Comparison of ENCODE assay signal across 7 mouse cellular contexts in the genomic region with DNA sequence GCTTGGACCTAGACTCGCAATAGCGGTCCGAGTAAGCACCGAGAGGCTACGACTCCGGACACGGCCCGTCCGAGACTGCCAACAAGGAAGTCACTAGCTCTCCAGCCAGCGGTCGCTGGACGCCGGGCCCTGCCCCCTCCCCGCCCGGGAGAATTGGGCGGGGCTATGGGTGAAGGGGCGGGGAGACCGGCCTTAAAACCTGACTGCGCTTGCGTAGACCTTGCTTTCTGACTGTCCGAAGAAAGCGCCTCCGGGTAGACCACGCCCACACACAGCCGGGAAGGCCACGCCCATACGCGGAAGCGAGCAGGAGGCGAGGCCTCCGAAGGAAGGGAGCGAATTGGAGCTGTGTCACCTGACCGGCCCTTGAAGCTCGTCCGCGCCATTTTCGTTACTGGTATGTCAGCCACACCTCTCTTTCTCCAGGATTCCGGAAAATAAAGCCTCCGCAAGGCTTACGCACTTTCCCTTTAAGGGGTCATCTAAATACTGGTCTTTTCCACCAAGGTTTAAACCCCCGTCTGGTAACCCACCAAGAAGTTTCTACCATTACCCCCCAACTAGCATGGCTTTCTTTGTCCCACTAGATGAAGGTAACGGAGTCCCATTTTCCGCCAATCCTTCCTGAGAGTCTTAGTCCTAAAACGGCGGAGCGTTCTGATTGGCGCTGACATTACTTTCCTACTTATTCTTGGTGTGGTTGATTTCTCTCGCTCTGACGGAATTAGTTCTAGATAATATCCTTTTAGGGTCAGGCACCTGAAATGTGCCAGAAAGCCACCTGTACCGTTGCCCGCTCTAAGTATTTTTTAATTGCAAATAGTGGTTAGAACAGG. TPM values are rescaled to one million over a fixed set of nuclear protein-coding genes. Genes with fewer than 3 reads are reported as not detected.
DNase-seq lines count a peak whose midpoint lies in the region; ATAC-seq lines count a peak whose summit lies in the region.

A gene (minus strand): TSS at position 141 of the 836 bp plus-strand sequence.

- H3K4me3 ChIP-seq in embryonic facial prominence, embryonic 11.5 days (ENCODE audit: low read depth, low read length), result peak within 1 kb of the TSS; percentile 56
- H3K4me3 ChIP-seq in limb, embryonic 11.5 days (ENCODE audit: low read depth, low read length), result peak within 1 kb of the TSS; percentile 47
- H3K4me3 ChIP-seq in midbrain, embryonic 14.5 days (replicated peaks; ENCODE audit: low read depth, low read length), result peak within 1 kb of the TSS; percentile 58

- H3K27ac ChIP-seq in embryonic facial prominence, embryonic 11.5 days (replicated peaks; ENCODE audit: low read depth, low read length), result no peak within 1 kb of the TSS; the same call in 1 of the 2 replicates
- no peak within 1 kb of the TSS for H3K27ac ChIP-seq in limb, embryonic 11.5 days (replicated peaks; ENCODE audit: low read depth, low read length)
- 0 out of 2 replicates have a peak within 1 kb of the TSS, but pooled peaks have one; percentile 22 for H3K27ac ChIP-seq in midbrain, embryonic 14.5 days (replicated peaks; ENCODE audit: low read depth, low read length)

- peaks cover 25% of the 10 kb centered on the region for H3K27me3 ChIP-seq in embryonic facial prominence, embryonic 11.5 days (ENCODE audit: control insufficient read depth, insufficient read depth, low read length)
- H3K27me3 ChIP-seq in limb, embryonic 11.5 days (ENCODE audit: control insufficient read depth, insufficient read depth, low read length), result peaks cover 4% of the 10 kb centered on the region; the same call in 1 of the 2 replicates
- H3K27me3 ChIP-seq in midbrain, embryonic 14.5 days (ENCODE audit: control insufficient read depth, insufficient read depth, low read length), result peaks cover 51% of the 10 kb centered on the region

- peak; percentile 87 for ATAC-seq in embryonic facial prominence, embryonic 11.5 days (replicated peaks; ENCODE audit: insufficient number of reproducible peaks, low FRiP score, low TSS enrichment, low read depth)
- peak; percentile 99 for ATAC-seq in limb, embryonic 11.5 days (ENCODE audit: insufficient number of reproducible peaks, low FRiP score, low TSS enrichment, low read depth)
- ATAC-seq in midbrain, embryonic 14.5 days (ENCODE audit: low FRiP score, low TSS enrichment), result peak; percentile 99

- H3K4me2 ChIP-seq in embryonic facial prominence, embryonic 11.5 days (ENCODE audit: low read depth, low read length), result peak within 1 kb of the TSS; percentile 90
- peak within 1 kb of the TSS; percentile 69 for H3K4me2 ChIP-seq in limb, embryonic 11.5 days (ENCODE audit: low read depth, severe bottlenecking)
- peak within 1 kb of the TSS; percentile 80 for H3K4me2 ChIP-seq in midbrain, embryonic 14.5 days (ENCODE audit: low read length)

- no peaks in the 10 kb centered on the region for H3K9me3 ChIP-seq in embryonic facial prominence, embryonic 11.5 days (replicated peaks; ENCODE audit: control insufficient read depth, low read length)
- H3K9me3 ChIP-seq in limb, embryonic 11.5 days (ENCODE audit: control insufficient read depth, low read length), result no peaks in the 10 kb centered on the region
- no peaks in the 10 kb centered on the region for H3K9me3 ChIP-seq in midbrain, embryonic 14.5 days (ENCODE audit: control insufficient read depth, low read length)

- H3K9ac ChIP-seq in embryonic facial prominence, embryonic 11.5 days (replicated peaks; ENCODE audit: low read length), result peak within 1 kb of the TSS; percentile 57
- peak within 1 kb of the TSS; percentile 64 for H3K9ac ChIP-seq in limb, embryonic 11.5 days (ENCODE audit: low read length)
- peak within 1 kb of the TSS; percentile 43 for H3K9ac ChIP-seq in midbrain, embryonic 14.5 days (replicated peaks; ENCODE audit: low read length)

- H3K4me1 ChIP-seq in embryonic facial prominence, embryonic 11.5 days (ENCODE audit: control insufficient read depth, insufficient read depth, low read length), result no peaks in the 10 kb centered on the region
- 0 out of 2 replicates have a peak, but pooled peaks cover under 1% of the 10 kb centered on the region for H3K4me1 ChIP-seq in limb, embryonic 11.5 days (ENCODE audit: control insufficient read depth, insufficient read depth, low read length)
- H3K4me1 ChIP-seq in midbrain, embryonic 14.5 days (ENCODE audit: control insufficient read depth, insufficient read depth, low read length), result no peaks in the 10 kb centered on the region; the same call in 1 of the 2 replicates

- under 1% methylated on average over 51 of the region's 51 CpGs for WGBS in embryonic facial prominence, embryonic 11.5 days
- under 1% methylated on average over 51 of the region's 51 CpGs for WGBS in limb, embryonic 11.5 days
- WGBS in midbrain, embryonic 14.5 days, result under 1% methylated on average over 51 of the region's 51 CpGs

- peak; percentile 100 for DNase-seq in adrenal gland, postnatal 14 days
- DNase-seq in embryonic facial prominence, embryonic 11.5 days (ENCODE audit: low spot score), result peak; percentile 99
- peak; percentile 100 for DNase-seq in heart, adult 11 months
- peak; percentile 100 for DNase-seq in kidney, adult 18-20 months
- peak; percentile 100 for DNase-seq in limb, embryonic 11.5 days (ENCODE audit: low spot score)
- DNase-seq in midbrain, embryonic 14.5 days, result peak; percentile 97
- DNase-seq in spleen, adult 18-20 months, result peak; percentile 99

- H3K36me3 ChIP-seq in embryonic facial prominence, embryonic 11.5 days (replicated peaks; ENCODE audit: control insufficient read depth, insufficient read depth, low read depth, low read length), result no peaks in the 10 kb centered on the region
- no peaks in the 10 kb centered on the region for H3K36me3 ChIP-seq in limb, embryonic 11.5 days (ENCODE audit: control insufficient read depth, insufficient read depth, low read length)
- no peaks in the 10 kb centered on the region for H3K36me3 ChIP-seq in midbrain, embryonic 14.5 days (ENCODE audit: control insufficient read depth, insufficient read depth, low read length)

RNA-seq across cellular contexts. Expression of the gene that starts here (rescaled TPM):
- total RNA-seq in adrenal gland, postnatal 14 days (2021), result 41.1 and 46.0 TPM in 2 replicates
- 10.4 and 10.5 TPM in 2 replicates for polyA plus RNA-seq in embryonic facial prominence, embryonic 11.5 days (2014; fragmentation: Nextera tagmentation; extraction: Ambion mirVana)
- polyA plus RNA-seq in limb, embryonic 11.5 days (2014; fragmentation: Nextera tagmentation; extraction: Ambion mirVana), result 15.3 and 20.3 TPM in 2 replicates
- 4.5 and 5.8 TPM in 2 replicates for polyA plus RNA-seq in midbrain, embryonic 14.5 days (2014; fragmentation: Nextera tagmentation; extraction: Ambion mirVana)
